Mouse (Mus musculus): ENCODE measurements at regions not wholly inside any gene's neighbourhood (a gene's known extent, or its start where the extent isn't known, plus 50 kb on each side); places are given as distances from the start of the nearest gene placed in this dataset.

GRCm38 (mm10) chr10:37259186-37259585 is 120.5 kb upstream of the Marcks start (continued):
- TF ChIP-seq ETS1 (conservative IDR thresholded peaks at IDR 0.05; ENCODE audit: low read depth, low read length) (peak; percentile 47), SIN3A (IDR thresholded peaks at IDR 0.05; ENCODE audit: low read length) (no peak), USF2 (conservative IDR thresholded peaks at IDR 0.05; ENCODE audit: low read depth, low read length) (no peak), BHLHE40 (IDR thresholded peaks at IDR 0.05; ENCODE audit: low read depth, low read length) (peak; percentile 71), RAD21 (IDR thresholded peaks at IDR 0.05; ENCODE audit: low read depth, low read length) (no peak; the same call in none of the 2 replicates), POLR2AphosphoS2 (IDR thresholded peaks at IDR 0.05; ENCODE audit: low read depth, low read length) (no peak), IRF4 (IDR thresholded peaks at IDR 0.05; ENCODE audit: low read depth, low read length) (no peak), EP300 (IDR thresholded peaks at IDR 0.05; ENCODE audit: low read length) (peak; percentile 67), ZC3H11A (IDR thresholded peaks at IDR 0.05; ENCODE audit: low read depth, low read length) (no peak), MAX (IDR thresholded peaks at IDR 0.05; ENCODE audit: low read length) (no peak), CTCF (conservative IDR thresholded peaks at IDR 0.05 in 1 of 2, IDR thresholded peaks at IDR 0.05 in 1 of 2; ENCODE audit: low read depth in 2 of 2, low read length in 2 of 2) (no peak), TCF12 (IDR thresholded peaks at IDR 0.05; ENCODE audit: low read depth, low read length) (peak; percentile 50; the same call in 1 of the 2 replicates), CHD1 (IDR thresholded peaks at IDR 0.05; ENCODE audit: low read depth, low read length) (no peak), ZNF384 (IDR thresholded peaks at IDR 0.05; ENCODE audit: low read depth, low read length) (no peak), RCOR1 (conservative IDR thresholded peaks at IDR 0.05; ENCODE audit: low read depth, low read length) (no peak), HCFC1 (IDR thresholded peaks at IDR 0.05; ENCODE audit: low read depth, low read length) (no peak), NRF1 (IDR thresholded peaks at IDR 0.05; ENCODE audit: low read depth, low read length) (no peak), NELFE (IDR thresholded peaks at IDR 0.05; ENCODE audit: low read depth, low read length) (no peak), UBTF (IDR thresholded peaks at IDR 0.05; ENCODE audit: low read depth, low read length) (no peak), ZKSCAN1 (IDR thresholded peaks at IDR 0.05; ENCODE audit: borderline replicate concordance, low read depth, low read length) (no peak), ELF1 (IDR thresholded peaks at IDR 0.05; ENCODE audit: low read depth, low read length) (no peak), CHD2 (IDR thresholded peaks at IDR 0.05; ENCODE audit: low read length) (no peak)

DNA sequence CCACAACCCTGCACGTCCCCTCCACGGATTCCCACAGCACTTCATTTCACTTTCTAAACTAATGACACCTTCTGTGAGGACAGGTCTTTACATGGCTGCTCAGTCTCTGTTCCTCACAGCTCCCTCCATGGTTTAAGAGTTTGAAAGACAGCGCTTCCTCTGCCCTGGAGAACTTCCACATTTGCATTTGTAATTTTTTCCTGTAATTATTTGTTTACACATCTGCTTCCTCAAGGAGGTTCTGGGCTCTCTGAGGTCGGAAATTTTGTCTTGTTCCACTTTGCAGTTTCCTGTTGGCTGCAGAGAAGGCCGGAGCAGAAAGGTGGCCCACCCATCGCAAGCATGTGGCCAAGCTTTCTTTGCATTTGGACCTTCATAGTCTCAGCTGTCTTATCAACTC is 118.8 kb upstream of the Marcks start:
- Histone ChIP-seq H3K79me2 (replicated peaks; ENCODE audit: control insufficient read depth, extremely low read depth, insufficient read depth, poor library complexity, severe bottlenecking) (no peaks in the 10 kb centered on the region), H3K9me3 (replicated peaks; ENCODE audit: low read length) (no peaks in the 10 kb centered on the region), H3K36me3 (replicated peaks in 1 of 2; ENCODE audit: control insufficient read depth in 1 of 2, insufficient read depth in 1 of 2, low read length in 1 of 2) (no peaks in the 10 kb centered on the region), H3K27me3 (replicated peaks) (no peaks in the 10 kb centered on the region), H3K9ac (ENCODE audit: insufficient read depth, low read depth) (no peak overlapping the region), H3K4me2 (ENCODE audit: insufficient read depth, low read depth, poor library complexity, severe bottlenecking) (no peak overlapping the region; the same call in 1 of the 2 replicates), H3K4me1 (ENCODE audit: control insufficient read depth in 1 of 2, insufficient read depth in 2 of 2) (peaks cover 3 to 32% of the 10 kb centered on the region in 2 experiments; a peak in 3 of 4 replicates), H3K27ac (ENCODE audit: insufficient read depth, low read depth) (no peak overlapping the region), H3K4me3 (replicated peaks in 1 of 3; ENCODE audit: low read depth in 2 of 3, low read length in 2 of 3, poor library complexity in 1 of 3) (no peak overlapping the region)
- in situ Hi-C loops (cut with MboI; ENCODE audit: low pct_ligation_motif_present, low pct_unique_long_range_greater_than_20kb, low sequenced_read_pairs) (no loop called here), dilution Hi-C loops (cut with MboI; ENCODE audit: extremely low pct_ligation_motif_present, extremely low pct_unique_long_range_greater_than_20kb, low sequenced_read_pairs) (no loop called here)
- DNase-seq (ENCODE audit: extremely low read depth), result peak; percentile 49
- TF ChIP-seq CTCF (conservative IDR thresholded peaks at IDR 0.05 in 1 of 2, IDR thresholded peaks at IDR 0.05 in 1 of 2; ENCODE audit: low read depth in 2 of 2, low read length in 2 of 2) (no peak), RAD21 (IDR thresholded peaks at IDR 0.05; ENCODE audit: low read depth, low read length) (no peak; the same call in 1 of the 2 replicates), TCF12 (IDR thresholded peaks at IDR 0.05; ENCODE audit: low read depth, low read length) (peak; percentile 66; the same call in 1 of the 2 replicates), ETS1 (conservative IDR thresholded peaks at IDR 0.05; ENCODE audit: low read depth, low read length) (peak; percentile 59), IRF4 (IDR thresholded peaks at IDR 0.05; ENCODE audit: low read depth, low read length) (peak; percentile 38; the same call in 1 of the 2 replicates), EP300 (IDR thresholded peaks at IDR 0.05; ENCODE audit: low read length) (peak; percentile 85; the same call in 1 of the 2 replicates), MAZ (IDR thresholded peaks at IDR 0.05; ENCODE audit: low read depth, low read length) (no peak), BHLHE40 (IDR thresholded peaks at IDR 0.05; ENCODE audit: low read depth, low read length) (no peak), TBP (conservative IDR thresholded peaks at IDR 0.05; ENCODE audit: low read depth, low read length) (no peak)

Data from CH12.LX (cell line).